Mouse (Mus musculus): ENCODE results near the gene Tcf7l2.
A peak's percentile ranks its signal among the peaks of the same experiment; 100 is the strongest.

Gene Tcf7l2

GRCm38 (mm10) chr19:55911941-55912340 lies 170.3 kb downstream of the Tcf7l2 start:
- DNase-seq (ENCODE audit: low spot score): no peak

- DNase-seq (ENCODE audit: low spot score): no peak
Measured at GRCm38 (mm10) chr19:55912813-55913212, 171.2 kb downstream of the Tcf7l2 start.

DNA sequence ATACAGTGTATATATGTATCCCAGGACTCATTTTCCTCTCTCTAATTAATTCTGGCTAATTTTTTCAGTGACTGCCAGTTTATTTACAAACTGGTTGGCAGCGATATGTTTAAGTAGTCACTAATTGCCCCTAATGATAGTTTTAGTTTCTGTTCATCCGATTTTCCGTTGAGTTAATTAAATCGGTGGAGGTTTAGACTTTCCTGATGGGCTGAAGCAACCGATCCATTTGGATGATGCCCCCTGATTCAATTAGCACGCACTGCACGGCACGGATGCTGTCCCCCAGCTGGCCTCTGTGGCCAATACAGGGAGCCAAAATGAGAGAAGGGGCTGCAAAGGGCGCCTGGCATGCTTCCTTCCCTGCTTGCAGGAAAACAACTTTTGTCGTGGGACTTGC lies 172.0 kb downstream of the Tcf7l2 start:
- DNase-seq (ENCODE audit: low spot score): no peak

DNA sequence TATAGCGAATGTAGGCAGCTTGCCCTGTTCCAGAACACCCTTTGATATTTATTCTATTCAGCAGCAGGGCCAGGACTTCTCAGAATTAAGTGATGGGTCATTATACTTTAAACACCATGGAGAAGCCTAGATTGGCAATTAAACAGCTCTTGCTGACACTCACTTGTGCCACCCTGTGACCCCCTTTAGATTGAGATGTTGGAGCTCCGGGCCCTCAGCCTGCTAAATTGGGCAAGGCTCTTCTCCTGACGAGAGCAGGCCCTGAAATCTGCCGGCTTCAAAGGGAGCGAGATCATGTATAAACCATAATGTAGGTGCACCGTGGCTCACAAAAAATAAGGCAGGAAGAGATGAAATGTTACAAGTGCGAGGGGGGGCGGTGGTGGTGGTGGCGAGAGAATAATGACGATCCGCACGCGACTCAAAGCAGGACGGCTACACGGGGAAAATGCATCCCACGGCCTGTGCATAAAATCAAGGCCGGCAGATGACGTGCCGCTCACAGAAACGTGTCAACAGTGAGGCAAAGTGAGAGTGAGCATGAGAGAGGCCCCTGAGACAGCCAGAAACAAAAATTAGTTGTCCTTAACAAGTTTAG lies 173.1 kb downstream of the Tcf7l2 start:
- DNase-seq (ENCODE audit: low spot score): no peak

DNA sequence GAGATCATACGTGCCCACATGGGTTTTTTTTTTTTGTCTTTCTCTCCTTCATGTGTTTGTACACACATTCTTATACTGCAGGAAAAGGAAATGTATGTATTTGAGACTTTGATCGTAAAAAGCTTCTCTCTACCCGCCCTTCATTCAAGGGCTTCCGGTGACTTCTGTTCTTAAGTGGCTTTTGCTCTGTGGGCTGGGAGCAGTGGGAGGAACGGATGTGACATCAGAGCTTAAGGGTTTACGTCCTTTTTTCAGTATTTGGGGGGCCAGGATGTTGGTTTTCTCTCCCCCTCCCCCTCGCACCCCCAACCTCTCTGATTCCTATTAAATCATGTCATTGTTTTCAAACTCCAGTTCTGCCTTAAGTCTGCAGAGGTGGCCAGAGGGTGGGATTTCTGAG lies 173.9 kb downstream of the Tcf7l2 start:
- no peak for DNase-seq (ENCODE audit: low spot score)

GRCm38 (mm10) chr19:55916211-55916610 lies 174.6 kb downstream of the Tcf7l2 start:
- DNase-seq (ENCODE audit: low spot score): no peak

DNA sequence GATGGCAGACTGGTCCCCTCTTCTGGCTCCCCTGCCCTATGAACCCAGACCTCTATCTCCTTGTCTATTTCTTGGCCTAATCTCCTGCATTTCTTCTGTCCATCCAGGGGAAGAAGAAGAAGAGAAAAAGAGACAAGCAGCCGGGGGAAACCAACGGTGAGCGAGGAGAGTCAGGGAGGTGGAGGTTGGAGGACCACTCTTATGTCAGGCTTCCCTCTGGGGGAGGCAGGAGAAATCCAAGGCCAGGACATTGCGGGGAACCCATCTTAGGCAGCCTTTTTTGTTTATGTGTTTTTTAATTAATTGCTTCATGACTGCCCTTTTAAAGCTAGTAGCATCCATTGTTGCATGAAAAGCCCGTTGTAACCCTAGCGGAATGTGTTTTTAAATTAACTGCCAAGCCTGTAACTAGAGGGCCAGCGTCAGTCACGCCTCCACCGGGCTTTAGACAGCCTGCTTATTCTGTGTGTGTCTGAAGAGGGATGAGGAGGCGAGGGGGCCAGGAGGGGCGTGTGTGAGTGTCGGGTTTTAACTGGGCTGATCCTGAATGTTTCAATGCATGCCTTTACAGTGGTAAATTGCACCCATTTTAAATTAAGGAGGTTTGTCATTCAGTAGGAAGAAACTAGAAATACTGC lies 182.3 kb downstream of the Tcf7l2 start:
- no peak for DNase-seq (ENCODE audit: low spot score)

DNA sequence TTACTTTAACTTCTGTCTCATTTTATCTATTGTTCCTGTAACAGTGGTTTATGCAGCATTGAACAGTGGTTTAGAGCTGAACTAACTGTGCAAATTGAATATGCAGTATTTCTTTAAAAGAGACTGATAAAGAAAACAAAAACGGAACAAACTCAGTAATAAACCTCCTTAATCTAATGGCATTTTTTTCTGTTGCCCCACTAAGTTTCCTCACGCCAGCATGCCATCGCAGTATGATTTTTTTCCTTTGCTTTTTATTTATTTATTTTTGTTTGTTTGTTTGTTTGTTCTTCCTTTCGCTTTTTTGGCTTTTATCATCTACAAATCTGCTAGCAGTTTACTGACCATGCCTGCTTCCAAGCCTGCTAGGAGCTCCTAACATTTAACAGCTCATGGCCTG lies 183.2 kb downstream of the Tcf7l2 start:
- DNase-seq (ENCODE audit: low spot score): no peak

GRCm38 (mm10) chr19:55925425-55925803 lies 183.8 kb downstream of the Tcf7l2 start:
- peak; percentile 71 for DNase-seq (ENCODE audit: low spot score)

GRCm38 (mm10) chr19:55925804-55926521 lies 184.3 kb downstream of the Tcf7l2 start:
- peak; percentile 30 for DNase-seq (ENCODE audit: low spot score)

GRCm38 (mm10) chr19:55926858-55927673 lies 185.4 kb downstream of the Tcf7l2 start:
- no peak for DNase-seq (ENCODE audit: low spot score)

- DNase-seq (ENCODE audit: low spot score): no peak
Measured at GRCm38 (mm10) chr19:55927674-55928061, 186.0 kb downstream of the Tcf7l2 start.

DNA sequence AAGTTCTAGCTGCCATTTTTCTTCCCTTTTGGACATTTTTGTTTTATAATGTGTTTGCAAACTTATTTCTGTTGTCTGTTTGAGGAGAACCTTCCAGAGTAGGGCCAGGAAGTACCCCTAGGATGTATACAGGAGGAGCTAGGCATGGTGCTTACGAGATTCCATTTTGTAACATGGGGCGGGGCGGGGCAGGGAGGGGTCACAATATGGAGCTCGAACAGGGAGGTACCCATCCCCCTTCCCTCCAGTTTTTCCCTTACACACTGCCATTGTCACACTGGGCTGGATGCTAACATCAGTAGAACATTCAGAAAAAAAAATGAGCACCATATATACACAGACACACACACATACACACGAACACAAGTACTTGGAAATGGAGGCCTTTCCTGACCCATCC lies 187.1 kb downstream of the Tcf7l2 start:
- no peak for DNase-seq (ENCODE audit: low spot score)

GRCm38 (mm10) chr19:55931642-55932041 lies 190.0 kb downstream of the Tcf7l2 start:
- DNase-seq (ENCODE audit: low spot score): no peak

DNA sequence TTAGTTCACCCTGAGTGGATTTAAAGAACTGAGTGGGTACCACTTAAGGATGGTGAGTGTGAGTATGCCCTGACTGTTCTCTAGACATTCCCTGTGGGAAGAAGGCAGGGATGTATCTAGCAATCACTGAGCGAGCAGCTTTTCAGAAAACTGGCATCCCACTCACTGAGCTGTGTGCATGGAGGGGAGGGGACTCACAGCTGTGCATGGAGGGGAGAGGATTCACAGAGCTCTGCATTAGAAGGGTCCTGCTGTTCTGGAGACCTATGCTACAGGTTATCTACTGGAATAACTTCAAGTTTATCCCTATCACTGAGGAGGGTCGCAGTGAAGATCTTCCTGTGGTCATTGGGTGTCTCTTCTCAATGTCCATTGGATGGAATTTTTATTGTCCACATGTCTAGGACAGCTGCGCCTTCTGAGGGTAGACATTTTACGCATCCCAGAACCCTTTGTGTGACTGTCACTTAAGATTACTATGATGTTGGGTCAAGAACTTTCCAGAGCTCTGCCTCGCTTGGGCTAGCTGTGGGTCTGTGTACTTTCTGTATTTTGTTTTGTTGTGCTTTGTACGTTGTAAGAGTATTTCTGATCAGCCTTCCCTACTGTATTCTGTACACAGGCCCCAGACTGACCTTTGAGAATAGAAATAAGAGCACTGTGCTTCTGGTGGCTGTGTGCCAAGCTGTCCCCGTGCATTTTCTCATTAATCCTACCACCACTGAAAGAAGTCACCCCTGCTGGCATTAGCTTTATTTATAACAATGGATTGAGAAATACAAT lies 192.5 kb downstream of the Tcf7l2 start:
- no peak for DNase-seq (ENCODE audit: low spot score)

GRCm38 (mm10) chr19:55934730-55935003 lies 193.0 kb downstream of the Tcf7l2 start:
- no peak for DNase-seq (ENCODE audit: low spot score)

- no peak for DNase-seq (ENCODE audit: low spot score)
Measured at GRCm38 (mm10) chr19:55937026-55937425, 195.4 kb downstream of the Tcf7l2 start.

DNA sequence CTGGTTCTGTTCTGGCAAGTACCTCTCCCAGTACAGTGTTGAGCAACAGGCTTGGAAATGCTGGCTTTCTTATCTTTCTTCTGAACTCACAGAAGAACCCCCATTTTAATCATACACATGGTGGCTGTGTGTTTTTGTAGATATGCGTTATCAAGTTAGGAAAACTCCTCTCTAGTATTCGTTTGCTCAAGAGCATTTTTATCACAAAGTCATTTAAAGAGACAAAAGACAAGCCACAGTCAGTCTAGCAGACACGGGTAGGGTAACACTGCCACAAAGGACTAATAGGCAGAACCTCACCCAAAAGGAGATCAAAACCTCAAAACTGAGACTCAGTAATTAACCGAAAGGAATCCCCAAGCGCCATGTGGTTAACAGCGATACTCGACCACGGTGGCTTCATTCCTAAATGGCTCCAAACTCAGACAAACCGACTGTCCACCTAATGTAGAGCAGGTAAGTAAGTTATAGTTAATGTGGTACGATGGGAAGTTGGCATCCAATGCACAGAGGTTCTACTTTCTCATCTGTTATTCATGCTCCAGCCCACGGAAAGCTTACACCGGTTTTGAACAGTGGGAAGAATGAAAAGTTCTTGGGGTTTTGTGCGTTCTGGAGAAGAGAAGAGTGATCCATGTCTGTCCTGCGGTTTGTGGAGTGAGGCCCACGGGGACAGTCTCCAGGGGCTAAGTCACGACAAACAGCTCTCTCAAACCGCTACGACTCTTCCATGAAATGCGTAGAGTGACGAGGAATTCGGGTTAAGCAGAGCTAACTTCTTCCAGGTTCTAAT lies 196.8 kb downstream of the Tcf7l2 start:
- DNase-seq (ENCODE audit: low spot score): peak; percentile 21

DNA sequence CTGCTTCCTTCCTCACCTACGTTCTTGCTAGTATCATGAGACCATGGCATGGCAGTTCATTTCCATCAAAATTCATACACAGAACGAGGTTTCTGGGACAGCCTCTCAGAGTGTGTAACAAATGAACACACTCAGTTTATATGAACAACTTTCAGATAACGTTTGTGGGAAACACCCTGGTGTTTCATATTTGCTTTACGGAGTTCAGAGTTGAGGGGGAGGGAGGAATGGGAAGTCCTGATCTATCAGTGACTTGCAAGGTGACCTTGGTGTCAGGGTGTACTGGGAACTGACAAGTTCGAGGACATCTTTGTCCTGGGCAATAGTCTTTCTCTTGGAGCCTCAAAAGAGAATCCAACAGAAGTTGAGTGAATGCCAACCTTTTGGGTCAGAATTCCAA lies 197.5 kb downstream of the Tcf7l2 start:
- DNase-seq (ENCODE audit: low spot score): no peak

GRCm38 (mm10) chr19:55939719-55940118 lies 198.1 kb downstream of the Tcf7l2 start:
- no peak for DNase-seq (ENCODE audit: low spot score)

DNA sequence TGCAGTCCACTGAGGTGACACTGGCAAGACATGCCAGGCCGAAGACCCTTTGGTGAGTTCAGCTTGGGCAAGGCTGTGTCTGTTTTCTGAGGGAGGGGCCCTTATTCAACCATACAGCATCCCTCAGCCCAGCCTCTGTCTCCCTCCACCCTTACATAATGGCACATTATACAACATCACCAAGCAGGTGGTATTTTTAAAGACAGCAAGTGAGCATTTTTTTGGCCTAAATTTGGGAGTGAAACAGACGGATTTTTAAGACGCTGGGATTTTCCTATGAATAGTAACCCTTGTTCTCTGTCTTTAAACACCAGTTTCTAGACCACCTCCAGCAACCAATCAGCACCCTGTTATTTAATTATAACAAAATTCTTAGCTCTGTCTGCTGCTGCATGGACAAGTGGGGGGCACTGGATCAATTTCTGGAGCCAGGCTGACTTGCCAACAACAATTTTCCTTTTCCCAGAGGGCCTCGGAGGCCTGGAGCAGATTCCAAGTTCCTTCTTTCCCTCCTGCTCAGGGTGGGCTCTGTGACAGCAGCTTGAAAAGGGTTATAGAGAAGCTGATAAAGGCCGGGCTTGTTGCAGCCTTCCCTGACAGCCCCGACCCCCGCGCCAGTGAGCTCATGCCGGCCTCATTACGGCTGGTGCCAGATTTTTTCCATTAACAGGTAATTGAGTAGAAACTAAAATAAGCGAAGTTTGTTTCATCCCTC lies 199.1 kb downstream of the Tcf7l2 start:
- DNase-seq (ENCODE audit: low spot score): no peak

All from spleen, adult 12 weeks (tissue).